10 mouse cellular contexts compared by ENCODE assay signal in the genomic region with DNA sequence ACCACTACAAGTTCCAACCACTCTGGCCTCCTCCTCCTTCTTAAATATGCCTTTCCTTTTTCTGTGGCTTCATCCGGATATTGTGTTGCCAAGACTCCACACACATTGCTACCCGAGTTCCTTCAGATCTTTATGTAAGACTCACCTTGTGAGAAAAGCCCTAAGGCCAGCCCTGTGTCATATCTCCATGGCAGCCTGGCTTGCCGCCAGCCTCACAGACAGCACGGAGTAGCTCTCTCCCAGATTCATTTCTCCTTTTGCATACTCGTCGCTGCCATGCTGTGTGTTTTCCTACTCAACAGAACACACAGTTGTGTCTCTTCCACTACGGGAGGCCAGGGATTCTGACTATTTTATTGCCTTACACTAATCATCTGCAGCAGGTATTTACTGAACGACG.
A peak's percentile ranks its signal among the peaks of the same experiment; 100 is the strongest.
DNase-seq lines count a peak whose midpoint lies in the region; ATAC-seq and TF ChIP-seq lines count a peak whose summit lies in the region.
"Had no signal": no experiment of that assay in that cellular context is flagged by ENCODE, and none has a peak within 500 bp of the region (broad histone marks: within the 10 kb centered on the region; RNA-seq: fewer than 3 reads in every experiment).

No protein-coding gene starts in this region.

- no peak for DNase-seq in forebrain, embryonic 11.5 days (ENCODE audit: low spot score)
- DNase-seq in left cerebral cortex, postnatal 25 days (ENCODE audit: low spot score in 2 of 2), result peak; percentile 20 to 26
- DNase-seq in left cerebral cortex, adult 2 months (ENCODE audit: extremely low spot score in 1 of 2, low spot score in 2 of 2), result no peak
- DNase-seq in brain, adult 2 months (ENCODE audit: low read depth, low spot score), result peak; percentile 85
- DNase-seq in thymus, postnatal 14 days, result no peak
- DNase-seq in liver, postnatal 0 days, result no peak

- H3K27me3 ChIP-seq in forebrain, embryonic 12.5 days, result no peaks in the 10 kb centered on the region
- H3K27me3 ChIP-seq in forebrain, embryonic 11.5 days (ENCODE audit: control insufficient read depth, insufficient read depth, low read length), result peaks cover 2% of the 10 kb centered on the region; the same call in 1 of the 2 replicates
- no peaks in the 10 kb centered on the region for H3K27me3 ChIP-seq in forebrain, embryonic 16.5 days (replicated peaks; ENCODE audit: control insufficient read depth, insufficient read depth, low read length)
- H3K27me3 ChIP-seq in liver, postnatal 0 days (ENCODE audit: insufficient read depth, low read length), result no peaks in the 10 kb centered on the region
- H3K27me3 ChIP-seq: neural tube, embryonic 12.5 days had no signal

- WGBS in forebrain, embryonic 12.5 days, result 76% methylated on average over 9 of the region's 9 CpGs
- 86% methylated on average over 9 of the region's 9 CpGs for WGBS in forebrain, embryonic 11.5 days
- 45% methylated on average over 9 of the region's 9 CpGs for WGBS in forebrain, embryonic 16.5 days
- WGBS in liver, postnatal 0 days (ENCODE audit: insufficient replicate concordance), result 78% methylated on average over 9 of the region's 9 CpGs

- peaks cover 6% of the 10 kb centered on the region for H3K4me1 ChIP-seq in forebrain, embryonic 12.5 days
- H3K4me1 ChIP-seq in forebrain, embryonic 11.5 days (replicated peaks; ENCODE audit: control insufficient read depth, insufficient read depth, low read length), result no peaks in the 10 kb centered on the region; the same call in 1 of the 2 replicates
- H3K4me1 ChIP-seq in forebrain, embryonic 16.5 days (replicated peaks; ENCODE audit: control insufficient read depth, insufficient read depth, low read length), result peaks cover 13% of the 10 kb centered on the region
- H3K4me1 ChIP-seq in liver, postnatal 0 days (ENCODE audit: insufficient read depth), result no peaks in the 10 kb centered on the region
- H3K4me1 ChIP-seq: heart, embryonic 10.5 days had no signal

- no peak overlapping the region for H3K27ac ChIP-seq in forebrain, embryonic 12.5 days
- no peak overlapping the region for H3K27ac ChIP-seq in forebrain, embryonic 11.5 days (ENCODE audit: low read depth, low read length)
- H3K27ac ChIP-seq in left cerebral cortex, adult 2 months, result no peak overlapping the region
- H3K27ac ChIP-seq in forebrain, embryonic 16.5 days (ENCODE audit: low read length), result no peak overlapping the region
- H3K27ac ChIP-seq in liver, postnatal 0 days (ENCODE audit: low read depth), result no peak overlapping the region
- H3K27ac ChIP-seq: heart, embryonic 10.5 days; neural tube, embryonic 12.5 days had no signal

- H3K36me3 ChIP-seq in forebrain, embryonic 12.5 days (replicated peaks), result no peaks in the 10 kb centered on the region
- no peaks in the 10 kb centered on the region for H3K36me3 ChIP-seq in forebrain, embryonic 11.5 days (ENCODE audit: control insufficient read depth, insufficient read depth, low read length)
- no peaks in the 10 kb centered on the region for H3K36me3 ChIP-seq in forebrain, embryonic 16.5 days (ENCODE audit: control insufficient read depth, insufficient read depth)
- H3K36me3 ChIP-seq in liver, postnatal 0 days (replicated peaks; ENCODE audit: insufficient read depth, low read length), result no peaks in the 10 kb centered on the region
- H3K36me3 ChIP-seq: heart, embryonic 10.5 days; neural tube, embryonic 12.5 days had no signal

- no peak overlapping the region for H3K9ac ChIP-seq in forebrain, embryonic 12.5 days
- no peak overlapping the region for H3K9ac ChIP-seq in forebrain, embryonic 11.5 days (ENCODE audit: low read length)
- H3K9ac ChIP-seq in forebrain, embryonic 16.5 days (replicated peaks; ENCODE audit: low read depth, low read length), result no peak overlapping the region
- no peak overlapping the region for H3K9ac ChIP-seq in liver, postnatal 0 days (replicated peaks)
- H3K9ac ChIP-seq: neural tube, embryonic 12.5 days had no signal

- no peaks in the 10 kb centered on the region for H3K9me3 ChIP-seq in forebrain, embryonic 12.5 days
- H3K9me3 ChIP-seq in forebrain, embryonic 11.5 days (ENCODE audit: control insufficient read depth, low read length), result no peaks in the 10 kb centered on the region
- no peaks in the 10 kb centered on the region for H3K9me3 ChIP-seq in forebrain, embryonic 16.5 days (ENCODE audit: control insufficient read depth, low read length)
- H3K9me3 ChIP-seq in liver, postnatal 0 days (ENCODE audit: low read length), result no peaks in the 10 kb centered on the region
- H3K9me3 ChIP-seq: heart, embryonic 10.5 days; neural tube, embryonic 12.5 days had no signal

- TF ChIP-seq CTCF in left cerebral cortex, adult 2 months (IDR thresholded peaks at IDR 0.05), result no peak
- TF ChIP-seq CTCF in liver, postnatal 0 days (IDR thresholded peaks at IDR 0.05; ENCODE audit: low read depth), result no peak

- no peak overlapping the region for H3K4me3 ChIP-seq in forebrain, embryonic 12.5 days (replicated peaks)
- no peak overlapping the region for H3K4me3 ChIP-seq in forebrain, embryonic 11.5 days (ENCODE audit: low read depth, low read length)
- H3K4me3 ChIP-seq in left cerebral cortex, adult 2 months, result no peak overlapping the region
- no peak overlapping the region for H3K4me3 ChIP-seq in forebrain, embryonic 16.5 days (replicated peaks; ENCODE audit: low read length)
- no peak overlapping the region for H3K4me3 ChIP-seq in liver, postnatal 0 days (ENCODE audit: low read depth, low read length)
- H3K4me3 ChIP-seq: heart, embryonic 10.5 days; neural tube, embryonic 12.5 days had no signal

- intact Hi-C loops in left cerebral cortex, postnatal 25 days (cut with DNase I), result no loop called here
- intact Hi-C loops in left cerebral cortex, adult 2 months (cut with DNase I), result loop anchor here (5.0 kb wide), 1 partner anchor 75 kb away; no protein-coding TSS in a partner anchor

- 0 out of 2 replicates have a peak, but pooled peaks have one; percentile 39 for ATAC-seq in forebrain, embryonic 12.5 days (ENCODE audit: low FRiP score)
- ATAC-seq in forebrain, embryonic 11.5 days (replicated peaks; ENCODE audit: low FRiP score), result no peak
- peak; percentile 58 for ATAC-seq in forebrain, embryonic 16.5 days
- ATAC-seq in liver, postnatal 0 days, result no peak

- TF ChIP-seq EP300 in liver, postnatal 0 days (IDR thresholded peaks at IDR 0.05; ENCODE audit: low read depth), result no peak

- H3K4me2 ChIP-seq in forebrain, embryonic 12.5 days, result no peak overlapping the region
- H3K4me2 ChIP-seq in forebrain, embryonic 11.5 days (ENCODE audit: low read depth, low read length, severe bottlenecking), result no peak overlapping the region
- H3K4me2 ChIP-seq in forebrain, embryonic 16.5 days (ENCODE audit: low read length), result no peak overlapping the region
- no peak overlapping the region for H3K4me2 ChIP-seq in liver, postnatal 0 days (ENCODE audit: low read depth, low read length)
- H3K4me2 ChIP-seq: neural tube, embryonic 12.5 days had no signal

Comparison
In these comparisons a context has a peak if more than half of its experiments do, and no peak if none do; other contexts are left out.
1. ATAC-seq: peak in forebrain, embryonic 12.5 days (single experiment) and forebrain, embryonic 16.5 days (single experiment); none in forebrain, embryonic 11.5 days (single experiment) and liver, postnatal 0 days (single experiment).
2. DNase-seq: peak in left cerebral cortex, postnatal 25 days (2 of 2) and brain, adult 2 months (single experiment); none in forebrain, embryonic 11.5 days (single experiment), left cerebral cortex, adult 2 months (0 of 2), thymus, postnatal 14 days (single experiment) and liver, postnatal 0 days (single experiment).